Mouse (Mus musculus): Measurements from ENCODE around the gene Clip4.

DNA sequence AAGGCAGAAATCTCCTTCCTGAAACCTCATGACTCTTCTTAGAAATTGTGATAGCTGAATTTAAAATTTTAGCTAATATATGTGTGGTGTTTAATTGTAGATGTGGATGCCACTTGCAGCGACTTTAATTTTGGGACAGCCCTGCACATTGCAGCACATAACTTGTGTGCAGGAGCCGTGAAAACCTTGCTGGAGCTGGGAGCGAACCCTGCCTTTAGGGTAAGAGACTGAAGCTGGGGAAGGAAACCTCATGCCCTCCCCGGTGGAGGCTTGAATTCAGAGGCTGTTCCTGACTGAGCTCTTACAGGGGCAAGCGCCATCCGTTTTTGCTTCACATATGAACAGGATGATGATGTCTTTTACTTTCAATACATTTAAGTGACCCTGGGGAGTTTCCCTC, 35.2 kb downstream of the Clip4 start:
- TF ChIP-seq POLR2A (IDR thresholded peaks at IDR 0.05; ENCODE audit: low read depth, low read length), result no peak
- TF ChIP-seq CTCF (IDR thresholded peaks at IDR 0.05; ENCODE audit: extremely low read depth, insufficient read length, insufficient replicate concordance, low read depth, low read length), result no peak
